Mouse (Mus musculus) C2C12 (cell line): ENCODE measurements around the gene Aox2. TPM values are rescaled to one million over a fixed set of nuclear protein-coding genes. Genes with fewer than 3 reads are reported as not detected.

ENCODE experiments used
- H3K27me3 ChIP-seq: one replicate; pipeline ENCODE4 v1.6.1; 2011; ENCODE audit not compliant: control insufficient read depth, insufficient read depth, insufficient read length
- H3K36me3 ChIP-seq: one replicate; pipeline ENCODE4 v1.6.1; 2011; ENCODE audit not compliant: control insufficient read depth, insufficient read depth
- H3K4me3 ChIP-seq: one replicate; pipeline ENCODE4 v1.5.1; 2011; ENCODE audit warnings: mild to moderate bottlenecking, control low read depth; ENCODE audit not compliant: poor library complexity, insufficient read depth, severe bottlenecking
- H3K79me2 ChIP-seq: one replicate; pipeline ENCODE4 v1.6.1; 2011; ENCODE audit not compliant: control insufficient read depth, insufficient read depth
- H3K79me3 ChIP-seq: one replicate; pipeline ENCODE4 v1.6.1; 2011; ENCODE audit warnings: low read depth, control low read depth
- H3ac ChIP-seq: one replicate; pipeline ENCODE3; 2011; ENCODE audit warnings: low read depth; ENCODE audit not compliant: control insufficient read depth, insufficient read length
- CEBPB ChIP-seq: IDR thresholded peaks from one replicate; pipeline ENCODE4 v1.6.1; 2011; ENCODE audit warnings: low read depth, mild to moderate bottlenecking, control low read depth, moderate library complexity
- CTCF ChIP-seq: IDR thresholded peaks from one replicate; pipeline ENCODE4 v1.5.1; 2011; ENCODE audit not compliant: control insufficient read depth, insufficient read depth, insufficient read length
- FOSL1 ChIP-seq: IDR thresholded peaks from one replicate; pipeline ENCODE4 v1.8.0; 2011; ENCODE audit warnings: mild to moderate bottlenecking, low read length; ENCODE audit not compliant: poor library complexity, insufficient read depth, severe bottlenecking
- MAX ChIP-seq: IDR thresholded peaks from one replicate; pipeline ENCODE4 v1.6.1; 2011; ENCODE audit warnings: mild to moderate bottlenecking, control low read depth
- MYOD1 ChIP-seq: IDR thresholded peaks from one replicate; pipeline ENCODE4 v1.6.1; 2011; ENCODE audit warnings: low read depth; ENCODE audit not compliant: control insufficient read depth, insufficient read length
- MYOG ChIP-seq: IDR thresholded peaks from one replicate; pipeline ENCODE4 v1.6.1; 2011; ENCODE audit not compliant: control insufficient read depth, insufficient read length; ENCODE audit errors: extremely low read depth
- USF1 ChIP-seq: IDR thresholded peaks from one replicate; pipeline ENCODE4 v1.6.1; 2011; ENCODE audit warnings: low read depth, mild to moderate bottlenecking, control low read depth, moderate library complexity
- polyA plus RNA-seq: library from polyadenylated mRNA; unstranded; fragments of >200 nt; fragmentation: generic; extraction: Trizol; gene quantifications from one replicate; pipeline ENCODE4 v1.2.1, GENCODE M21; 2012; ENCODE audit warnings: missing spikeins

Gene Aox2
- polyA plus RNA-seq, 1 experiment, result not detected

DNA sequence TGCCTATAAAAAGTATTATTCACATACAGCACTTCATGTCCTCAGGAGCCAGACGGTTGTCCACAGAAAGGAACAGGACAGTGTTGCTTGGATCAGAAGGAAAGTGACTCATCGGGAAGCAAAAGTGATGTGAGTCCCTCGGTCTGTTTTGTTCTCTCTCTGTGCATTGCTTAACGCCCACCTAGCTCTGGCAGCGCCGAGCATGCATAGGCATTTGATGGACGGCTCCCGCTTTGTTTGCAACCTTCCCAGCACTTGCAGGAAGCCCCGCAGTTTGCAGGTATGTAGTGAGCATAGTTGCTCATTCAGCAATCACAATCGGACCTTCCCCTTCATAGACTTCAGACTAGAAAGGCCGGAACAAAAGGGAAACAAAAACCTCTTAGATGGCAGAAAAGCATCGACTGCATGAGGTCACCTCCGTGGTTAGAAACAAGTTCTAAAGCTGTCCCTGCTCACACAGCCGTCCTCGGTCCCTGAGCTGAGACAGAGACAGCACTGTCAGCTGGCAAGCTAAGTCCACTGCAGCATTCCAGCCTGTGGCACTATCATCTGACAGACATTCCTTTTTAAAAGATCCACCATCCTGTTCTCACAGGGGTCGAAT, 11.8 kb downstream of the Aox2 start:
- H3K36me3 ChIP-seq, result no peaks in the 10 kb centered on the region
- no peaks in the 10 kb centered on the region for H3K79me3 ChIP-seq
- H3K79me2 ChIP-seq, result no peaks in the 10 kb centered on the region
- peaks cover 3% of the 10 kb centered on the region for H3K27me3 ChIP-seq
- H3ac ChIP-seq, result no peak overlapping the region
- TF ChIP-seq CEBPB (no peak), MYOD1 (no peak), FOSL1 (no peak), MYOG (no peak), USF1 (no peak), MAX (no peak), CTCF (no peak)
- no peak overlapping the region for H3K4me3 ChIP-seq

DNA sequence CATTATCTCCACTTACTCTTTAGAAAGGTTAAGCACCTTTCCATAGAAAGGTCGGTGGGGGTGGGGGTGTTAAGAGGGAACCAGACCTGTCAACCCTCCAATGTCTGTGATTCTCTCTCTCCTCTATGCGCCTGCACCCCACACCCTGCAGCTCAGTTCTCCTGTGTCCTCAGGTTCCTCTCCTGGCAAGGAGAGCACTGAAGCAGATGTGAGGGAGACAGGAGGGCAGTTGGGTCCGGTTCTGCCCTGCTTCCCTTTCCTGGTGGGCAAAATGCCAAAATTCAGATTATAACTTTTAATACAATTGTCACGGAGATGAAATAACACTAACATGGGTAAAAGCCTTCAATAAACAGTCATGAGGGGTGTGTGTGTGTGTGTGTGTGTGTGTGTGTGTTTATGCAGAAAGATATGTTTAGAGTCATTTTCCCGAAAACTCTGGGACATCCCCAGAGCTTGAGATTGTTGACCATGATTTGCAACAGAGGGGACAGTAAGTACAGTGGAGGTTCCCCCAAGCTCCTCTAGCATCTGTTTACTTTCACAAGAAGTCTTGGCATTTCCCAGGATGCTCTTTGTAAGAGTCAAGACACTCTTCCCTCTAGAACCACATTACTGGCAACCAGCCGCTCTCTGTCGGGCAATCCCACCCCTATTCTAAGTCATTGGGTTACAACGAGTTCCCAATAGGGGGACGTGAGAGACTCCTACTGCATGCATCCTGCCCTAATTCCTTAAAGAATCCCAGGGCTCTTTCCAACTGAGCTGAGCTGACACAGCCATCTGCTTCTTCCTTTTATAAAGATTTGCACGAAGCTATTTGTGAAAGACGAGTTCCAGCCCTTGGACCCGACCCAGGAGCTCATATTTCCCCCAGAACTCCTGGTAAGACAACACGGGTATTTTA, 13.5 kb downstream of the Aox2 start:
- no peak overlapping the region for H3K4me3 ChIP-seq
- no peaks in the 10 kb centered on the region for H3K36me3 ChIP-seq
- TF ChIP-seq CTCF (no peak), MYOD1 (no peak), MYOG (no peak), USF1 (no peak), FOSL1 (no peak), MAX (no peak), CEBPB (no peak)
- H3ac ChIP-seq, result no peak overlapping the region
- H3K27me3 ChIP-seq, result peaks cover 3% of the 10 kb centered on the region
- H3K79me3 ChIP-seq, result no peaks in the 10 kb centered on the region
- H3K79me2 ChIP-seq, result no peaks in the 10 kb centered on the region

DNA sequence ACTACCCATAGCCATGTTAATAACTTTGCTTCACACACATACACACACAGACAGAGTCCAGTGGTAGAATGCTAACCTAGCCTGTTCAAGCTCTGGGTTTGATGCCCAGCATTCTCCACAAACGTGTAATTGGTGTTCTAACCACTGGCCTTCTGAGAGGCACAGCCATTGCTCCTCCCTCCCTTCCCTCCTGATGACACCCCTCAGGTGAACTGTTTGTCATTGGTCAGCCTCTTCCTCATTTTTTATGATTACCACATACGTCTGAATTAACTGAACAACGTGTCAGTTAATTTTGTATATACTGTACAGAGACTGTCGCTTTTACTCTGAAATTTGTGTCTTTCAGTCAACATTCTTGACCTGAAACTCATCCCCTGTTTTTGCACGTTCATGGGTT, 16.6 kb downstream of the Aox2 start:
- Histone ChIP-seq H3K79me3 (no peaks in the 10 kb centered on the region), H3ac (no peak overlapping the region), H3K79me2 (no peaks in the 10 kb centered on the region), H3K36me3 (no peaks in the 10 kb centered on the region), H3K27me3 (no peaks in the 10 kb centered on the region), H3K4me3 (no peak overlapping the region)
- TF ChIP-seq CTCF, result no peak
- TF ChIP-seq CEBPB, result no peak
- no peak for TF ChIP-seq MYOD1
- no peak for TF ChIP-seq FOSL1
- no peak for TF ChIP-seq USF1
- TF ChIP-seq MYOG, result no peak
- no peak for TF ChIP-seq MAX

DNA sequence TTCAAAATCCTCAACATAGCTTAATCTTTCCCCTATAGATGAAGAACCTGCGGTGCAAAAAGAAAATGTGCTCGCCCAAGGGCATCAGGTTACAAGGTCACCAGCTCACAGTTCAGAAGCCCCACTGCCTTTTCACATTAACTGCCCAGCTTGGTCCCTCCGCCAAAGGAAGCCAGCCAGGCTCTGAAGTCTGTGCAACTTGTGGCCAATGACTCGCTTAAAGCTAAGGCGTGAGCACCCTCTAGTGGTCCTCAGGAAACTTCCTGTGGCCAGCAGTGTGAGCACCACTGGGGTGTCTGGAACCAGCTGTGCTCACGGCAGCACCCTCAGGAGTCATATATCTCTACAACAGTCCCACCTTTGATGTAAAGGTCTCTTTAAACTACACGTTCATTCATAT, 18.2 kb downstream of the Aox2 start:
- no peak overlapping the region for H3K4me3 ChIP-seq
- H3K36me3 ChIP-seq, result no peaks in the 10 kb centered on the region
- H3ac ChIP-seq, result no peak overlapping the region
- no peaks in the 10 kb centered on the region for H3K79me3 ChIP-seq
- TF ChIP-seq CTCF (peak; percentile 84), CEBPB (no peak)
- no peaks in the 10 kb centered on the region for H3K27me3 ChIP-seq
- H3K79me2 ChIP-seq, result no peaks in the 10 kb centered on the region

DNA sequence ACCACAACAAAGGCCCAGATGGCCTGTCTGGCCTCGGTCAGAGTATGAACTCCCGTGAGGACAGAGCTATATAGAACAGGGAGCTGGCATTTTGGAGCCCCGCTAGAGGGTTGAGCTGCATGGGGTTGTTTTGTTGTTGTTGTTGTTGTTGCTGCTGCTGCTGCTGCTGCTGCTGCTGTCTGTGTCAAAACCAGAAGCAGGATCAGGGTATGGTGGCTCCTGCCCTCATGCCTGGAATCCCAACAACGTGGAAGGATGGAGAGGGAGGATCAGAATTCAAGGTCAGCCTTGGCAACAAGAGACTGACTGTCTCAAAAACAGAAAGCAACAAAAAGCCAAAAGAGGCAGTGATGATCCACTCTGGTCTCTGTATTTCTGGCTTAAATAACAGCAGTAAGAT, 18.7 kb downstream of the Aox2 start:
- no peak overlapping the region for H3K4me3 ChIP-seq
- TF ChIP-seq FOSL1 (no peak), MAX (no peak), USF1 (no peak)
- no peaks in the 10 kb centered on the region for H3K36me3 ChIP-seq
- H3K79me2 ChIP-seq, result no peaks in the 10 kb centered on the region
- no peaks in the 10 kb centered on the region for H3K79me3 ChIP-seq
- H3ac ChIP-seq, result no peak overlapping the region
- H3K27me3 ChIP-seq, result no peaks in the 10 kb centered on the region

DNA sequence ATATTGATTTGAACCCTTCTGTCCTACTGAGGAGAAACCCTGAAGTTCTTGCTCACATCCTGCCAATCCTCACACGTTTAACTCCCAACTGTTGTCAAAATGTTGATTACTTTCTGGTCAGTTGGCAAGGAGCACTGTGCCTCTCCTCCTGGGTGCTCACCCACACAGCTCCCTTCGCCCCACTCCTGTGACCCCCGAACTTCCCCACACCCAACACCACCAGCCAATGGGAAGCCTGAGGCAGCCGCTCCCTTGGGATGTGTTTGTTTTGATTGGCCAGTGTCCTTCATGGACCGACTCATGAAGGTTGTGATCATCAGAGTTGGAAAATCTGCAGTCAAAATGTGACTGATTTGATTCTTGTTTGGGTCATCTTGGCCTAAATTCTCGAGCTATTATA, 20.2 kb downstream of the Aox2 start:
- H3K79me3 ChIP-seq, result no peaks in the 10 kb centered on the region
- H3K36me3 ChIP-seq, result no peaks in the 10 kb centered on the region
- H3K4me3 ChIP-seq, result no peak overlapping the region
- H3K79me2 ChIP-seq, result no peaks in the 10 kb centered on the region
- H3K27me3 ChIP-seq, result no peaks in the 10 kb centered on the region
- H3ac ChIP-seq, result no peak overlapping the region
- TF ChIP-seq MYOG (no peak), CEBPB (no peak), MYOD1 (no peak), MAX (no peak), FOSL1 (no peak), USF1 (no peak), CTCF (no peak)
